Mouse (Mus musculus) cerebellum, postnatal 4 days (tissue): ENCODE results near the gene Kcnc1.

Experiments
- DNase-seq, 2 experiments: peaks; one replicate each; pipeline ENCODE4 v3.0.0; 2022; ENCODE audit warnings: low spot score in 2 of 2, mixed read lengths in 1 of 2

The Kcnc1 gene

DNA sequence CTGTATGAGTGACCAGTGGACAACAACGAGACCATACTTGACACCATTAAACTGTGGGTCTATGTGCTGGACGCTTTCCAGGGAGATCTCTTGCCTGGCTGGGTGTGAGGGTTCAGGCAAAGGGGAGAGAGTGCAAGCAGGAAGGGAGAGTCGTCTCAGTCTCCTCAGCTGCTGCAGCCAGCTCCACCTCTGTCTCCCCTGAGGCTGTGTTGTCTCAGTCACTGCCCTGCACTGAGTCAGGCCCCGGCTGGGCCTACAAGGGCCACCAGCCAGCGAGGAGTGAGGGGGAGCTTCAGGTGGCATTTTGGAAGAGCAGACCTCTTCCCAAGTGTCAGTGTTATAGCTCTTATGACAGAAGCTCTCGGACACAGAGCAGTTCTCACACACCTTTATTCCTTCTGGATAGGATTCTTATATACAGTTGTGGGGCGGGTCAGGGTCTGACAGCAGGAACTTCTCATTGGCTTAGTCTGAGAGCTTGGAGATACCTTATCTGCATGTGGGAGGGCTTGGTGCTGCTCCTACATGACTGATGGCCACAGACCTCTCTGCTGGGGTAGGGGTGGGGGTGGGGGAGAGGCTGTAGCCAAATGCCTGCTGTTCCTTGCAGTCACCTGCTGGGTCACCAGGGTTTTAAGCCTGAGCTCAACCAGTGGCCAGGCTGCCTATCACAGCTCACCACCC lies 74.9 kb downstream of the Kcnc1 start:
- no peak for DNase-seq

GRCm38 (mm10) chr7:46473141-46473540 lies 76.8 kb downstream of the Kcnc1 start:
- DNase-seq: no peak

DNA sequence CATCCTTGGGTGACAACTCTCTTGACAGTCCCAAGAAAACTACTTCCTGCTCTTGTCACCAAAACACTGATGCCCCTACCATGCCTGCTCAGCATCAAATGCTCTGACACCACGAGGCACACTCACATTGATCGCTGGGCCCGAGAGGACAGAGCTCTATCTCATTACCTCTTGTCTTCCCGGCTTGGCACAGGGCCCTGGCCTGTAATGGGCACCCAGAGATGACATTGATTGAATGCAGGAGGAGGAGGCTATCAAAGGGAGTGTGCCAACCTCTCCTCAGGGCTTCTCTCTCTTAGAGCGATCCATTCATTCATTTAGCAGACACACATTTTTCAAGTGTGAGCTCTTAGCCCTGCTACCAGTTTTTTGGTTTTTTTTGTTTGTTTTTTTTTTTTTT lies 79.2 kb downstream of the Kcnc1 start:
- DNase-seq: no peak

GRCm38 (mm10) chr7:46477456-46477855 lies 81.2 kb downstream of the Kcnc1 start:
- no peak for DNase-seq

DNA sequence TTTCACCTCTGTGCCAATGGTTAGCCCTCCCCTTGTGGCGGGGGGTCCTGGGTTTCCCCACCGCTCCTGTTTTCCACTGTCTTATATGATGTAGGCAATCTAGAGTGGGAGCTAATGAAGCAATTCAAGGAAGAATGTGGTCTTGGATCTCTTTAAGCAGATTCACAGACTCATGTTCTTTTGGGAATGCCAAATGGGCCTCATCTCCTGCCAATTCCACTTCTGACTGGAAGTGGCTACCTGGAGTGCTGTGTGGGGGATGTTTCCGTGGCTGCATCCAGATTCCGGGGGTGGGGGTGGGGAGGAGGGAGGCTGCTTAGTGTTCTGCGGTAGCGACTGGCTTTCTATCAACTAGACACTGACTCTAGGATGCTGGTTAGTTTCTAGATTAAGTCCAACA lies 83.5 kb downstream of the Kcnc1 start:
- DNase-seq: no peak

DNA sequence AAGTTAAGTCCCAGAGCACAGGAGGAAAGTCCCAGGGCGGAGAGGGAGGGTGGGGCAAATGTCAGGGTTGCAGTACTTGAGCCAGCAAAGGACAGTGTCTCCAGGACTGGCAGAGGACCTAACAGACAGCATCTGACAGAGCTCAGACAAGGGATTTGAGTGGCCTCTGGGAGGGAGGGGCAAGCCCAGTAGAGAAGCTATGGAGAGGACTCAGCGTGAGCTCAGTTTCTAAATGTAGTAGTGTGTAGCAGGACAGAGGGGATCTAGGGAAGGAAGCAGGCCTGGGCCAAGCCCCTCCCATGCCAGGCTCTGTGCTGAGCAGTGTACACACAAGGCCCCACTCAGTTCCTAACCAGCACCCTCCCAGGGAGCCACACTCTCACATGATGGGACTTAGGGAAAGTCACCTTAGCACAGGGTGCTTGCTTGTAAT lies 85.8 kb downstream of the Kcnc1 start:
- no peak for DNase-seq

- DNase-seq: no peak
Observed at GRCm38 (mm10) chr7:46483050-46483449, 86.8 kb downstream of the Kcnc1 start.

GRCm38 (mm10) chr7:46484223-46484622 lies 87.9 kb downstream of the Kcnc1 start:
- no peak for DNase-seq

- DNase-seq: no peak
Observed at GRCm38 (mm10) chr7:46486761-46487160, 90.5 kb downstream of the Kcnc1 start.

DNA sequence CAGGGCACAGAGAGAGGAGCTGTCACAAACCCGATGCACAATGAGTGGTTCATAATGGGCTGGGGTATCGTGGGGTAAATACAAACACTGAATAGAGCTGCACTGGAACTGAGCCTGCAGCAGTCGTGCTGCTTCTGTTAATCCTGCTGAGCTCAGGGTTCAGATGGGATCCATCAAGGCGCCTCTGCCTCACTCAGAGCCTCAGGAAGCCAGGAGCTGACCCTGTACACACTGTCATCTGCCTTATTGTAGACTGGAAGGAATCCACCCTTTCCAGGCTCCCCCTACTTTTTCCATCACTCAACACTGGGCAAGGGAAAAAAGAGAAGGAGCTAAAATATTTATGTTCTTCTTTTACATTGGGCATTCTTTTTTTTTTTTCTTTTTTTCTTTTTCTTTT lies 91.1 kb downstream of the Kcnc1 start:
- DNase-seq: no peak
